Mouse (Mus musculus) mouse embryonic stem cell (cell line): ENCODE data around the gene Lif.

Experiments used
- in situ Hi-C, 2 experiments: fragments of 300-500 bp; cut with MboI; formaldehyde crosslinking; loops; 1 replicate in 1 of 2; 3 replicates in 1 of 2; pipeline ENCODE4 v1.14.3; 2019 to 2020; ENCODE audit warnings: low sequenced_read_pairs in 2 of 2, low pct_unique_long_range_greater_than_20kb in 1 of 2, mixed read lengths in 1 of 2; ENCODE audit not compliant: unreplicated experiment in 1 of 2

Lif gene

DNA sequence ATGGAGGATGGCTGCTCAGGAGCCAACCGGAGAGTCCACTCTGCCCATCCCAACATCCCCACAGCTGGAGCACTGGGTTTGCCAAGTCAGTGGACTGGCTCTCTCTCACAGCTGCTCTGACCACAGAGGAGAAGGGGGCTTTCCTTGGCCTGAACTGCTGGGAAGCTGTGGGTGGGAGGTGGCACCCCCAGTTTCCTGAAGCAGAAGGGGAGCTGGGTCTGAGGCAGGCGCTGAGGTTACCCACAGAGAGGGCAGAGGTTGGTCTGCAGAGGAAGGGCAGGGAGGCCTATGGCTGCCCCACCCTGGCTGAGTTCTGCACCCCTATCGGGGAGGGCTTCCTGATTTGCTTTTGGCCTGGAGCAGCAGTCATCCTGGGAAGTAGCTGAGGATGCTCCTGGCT is 6.0 kb upstream of the Lif start:
- in situ Hi-C loops, result loop anchor here in 1 of 2 experiments (10.0 kb wide), 1 partner anchor 163 kb away; no protein-coding TSS in a partner anchor

DNA sequence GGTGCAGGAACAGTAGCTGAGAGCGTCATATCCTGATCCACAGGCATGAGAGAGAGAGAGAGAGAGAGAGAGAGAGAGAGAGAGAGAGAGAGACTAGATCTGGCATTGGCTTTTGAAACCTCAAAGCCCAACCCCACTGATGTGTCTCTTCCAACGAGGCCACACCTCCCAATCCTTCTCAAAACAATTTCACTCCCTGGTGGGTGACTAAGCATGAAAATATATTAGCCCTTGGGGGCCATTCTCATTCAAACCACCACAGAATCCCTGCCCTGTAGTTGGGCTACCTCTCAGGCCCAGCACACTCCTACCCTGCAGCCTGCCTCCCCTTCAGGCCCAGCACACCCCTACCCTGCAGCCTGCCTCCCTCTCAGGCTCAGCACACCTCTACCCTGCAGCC is 4.5 kb upstream of the Lif start:
- in situ Hi-C loops, result loop anchor here in 1 of 2 experiments (10.0 kb wide), 1 partner anchor 162 kb away; no protein-coding TSS in a partner anchor

DNA sequence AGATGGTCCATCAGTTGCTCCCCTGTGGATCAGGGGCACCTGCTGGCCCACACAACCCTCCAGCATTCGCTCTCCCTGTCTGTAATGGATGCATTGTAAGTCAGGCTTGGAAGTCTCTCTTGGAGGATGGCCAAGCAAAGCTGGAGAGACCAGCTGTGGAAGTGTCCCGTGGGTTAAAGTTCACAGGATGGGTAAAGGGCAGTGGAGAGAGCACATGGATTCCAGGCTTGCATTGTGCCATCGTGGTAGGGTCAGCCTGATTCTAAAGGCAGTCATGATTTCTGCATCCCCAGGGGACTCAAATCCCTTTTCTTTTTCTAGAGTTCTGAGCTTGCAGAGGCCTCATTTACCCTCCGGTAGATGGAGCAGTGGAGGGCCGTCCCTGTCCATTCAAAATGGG is 399 bp downstream of the Lif start:
- in situ Hi-C loops, result loop anchor here (5.0 to 10.0 kb wide), 3 partner anchors 35 to 165 kb away; no protein-coding TSS in a partner anchor

DNA sequence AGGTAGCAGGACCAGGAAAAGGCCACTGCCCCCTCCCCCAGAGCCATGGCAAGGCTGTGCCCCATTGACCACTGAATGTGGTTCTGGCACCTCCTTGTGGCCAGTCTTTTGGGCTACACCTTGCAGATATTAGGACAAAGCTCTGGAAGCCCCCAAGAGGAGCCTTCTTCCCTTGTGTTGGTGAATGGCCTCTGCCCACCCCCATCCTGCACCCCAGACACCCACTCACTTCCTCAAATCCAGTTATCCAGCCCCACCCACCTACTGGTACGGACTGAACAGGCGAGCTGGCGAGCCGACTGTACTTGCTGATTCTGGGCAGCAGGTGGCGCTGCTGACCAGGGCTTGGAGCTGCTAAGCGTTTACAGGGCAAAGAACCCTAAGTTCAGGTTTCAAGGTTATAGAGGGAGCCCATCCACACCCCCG is 1.3 kb downstream of the Lif start:
- in situ Hi-C loops, result loop anchor here (5.0 to 10.0 kb wide), 3 partner anchors 36 to 164 kb away; no protein-coding TSS in a partner anchor

DNA sequence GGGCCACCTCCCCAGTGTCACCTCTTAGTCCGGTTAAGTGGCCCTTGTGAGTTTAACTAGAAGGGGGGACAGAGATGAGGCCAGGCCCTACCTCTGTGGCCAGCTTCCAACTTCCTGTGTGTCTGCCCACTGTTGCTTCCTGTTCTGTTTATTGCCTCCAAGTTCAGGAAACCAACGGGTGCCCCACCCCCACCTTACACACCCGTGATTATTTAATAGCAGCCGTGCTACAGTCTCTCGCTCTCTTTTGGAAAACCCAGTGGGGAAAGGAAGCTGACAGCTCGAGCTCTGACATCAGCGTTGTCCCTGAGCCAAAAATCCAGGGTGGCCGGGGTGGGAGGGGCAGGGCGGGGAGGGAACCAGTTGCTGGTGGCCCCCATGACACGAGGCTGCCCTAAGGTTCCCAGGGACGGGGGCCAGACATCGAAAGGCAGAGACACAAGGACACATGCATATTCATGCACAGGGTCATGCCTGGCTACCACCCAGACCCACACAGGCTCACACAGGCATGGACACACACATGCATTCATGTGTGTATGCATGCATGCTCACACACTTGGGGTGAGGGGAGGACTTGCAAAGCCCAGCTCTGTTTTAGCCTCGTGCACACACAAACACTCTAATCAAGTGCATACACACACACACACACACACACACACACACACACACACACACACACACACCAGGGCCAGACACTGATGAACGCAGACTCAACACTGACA is 3.3 kb downstream of the Lif start:
- in situ Hi-C loops, result no loop called here

DNA sequence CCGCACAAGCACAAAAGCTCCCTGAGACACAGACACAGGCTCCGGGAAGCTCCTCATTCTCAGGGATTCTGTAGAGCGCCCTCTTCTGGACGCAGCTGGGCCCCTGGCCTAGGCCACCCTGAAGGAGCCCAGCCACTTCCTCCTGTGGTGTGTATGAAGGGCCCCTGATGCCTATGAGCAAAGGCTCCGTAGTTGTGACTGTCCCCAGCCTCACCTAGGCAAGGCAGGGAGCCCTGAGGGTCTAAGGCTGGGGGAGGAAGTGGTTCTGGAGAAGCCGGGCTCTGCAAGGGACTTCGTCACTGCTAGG is 3.8 kb downstream of the Lif start:
- in situ Hi-C loops, result no loop called here

DNA sequence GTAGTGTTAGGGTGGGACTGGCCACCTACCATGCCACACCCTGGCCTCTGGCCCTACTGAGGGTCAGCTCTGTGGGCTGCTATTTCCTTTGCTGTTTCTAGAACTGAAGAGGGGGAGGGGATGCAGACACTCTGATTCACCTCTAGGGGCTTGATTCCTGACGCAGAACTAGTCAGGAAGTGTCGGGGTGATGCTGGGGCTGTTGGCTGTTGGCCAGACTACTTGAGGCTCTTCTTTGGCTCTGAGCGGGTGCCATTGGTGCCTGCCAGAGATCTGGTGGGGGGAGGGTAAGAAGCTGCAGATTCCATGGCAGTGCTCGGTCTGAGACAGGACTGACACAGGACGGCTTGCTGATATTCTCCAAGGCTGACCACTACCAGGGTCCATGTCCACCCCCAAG is 4.6 kb downstream of the Lif start:
- in situ Hi-C loops, result no loop called here

DNA sequence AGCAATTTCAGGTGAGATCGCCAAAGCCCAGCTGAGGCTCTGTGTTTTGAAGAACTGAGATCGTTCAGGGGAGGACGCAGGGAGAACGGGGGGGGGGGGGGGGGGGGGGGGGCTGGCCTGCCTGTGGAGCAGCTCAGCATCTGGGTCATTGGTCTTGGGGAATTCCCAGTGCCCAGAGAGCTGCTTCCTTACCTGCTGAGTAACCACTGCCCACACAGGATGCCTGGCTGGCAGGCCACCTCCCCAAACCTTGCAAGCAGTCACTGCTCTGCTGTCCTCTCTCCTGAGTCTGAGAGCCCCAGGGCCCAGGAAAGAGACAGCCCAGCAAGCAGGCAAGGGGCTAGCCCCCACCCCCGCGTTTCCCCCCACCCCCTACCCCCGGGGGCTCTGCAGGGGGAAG is 5.5 kb downstream of the Lif start:
- in situ Hi-C loops, result no loop called here

DNA sequence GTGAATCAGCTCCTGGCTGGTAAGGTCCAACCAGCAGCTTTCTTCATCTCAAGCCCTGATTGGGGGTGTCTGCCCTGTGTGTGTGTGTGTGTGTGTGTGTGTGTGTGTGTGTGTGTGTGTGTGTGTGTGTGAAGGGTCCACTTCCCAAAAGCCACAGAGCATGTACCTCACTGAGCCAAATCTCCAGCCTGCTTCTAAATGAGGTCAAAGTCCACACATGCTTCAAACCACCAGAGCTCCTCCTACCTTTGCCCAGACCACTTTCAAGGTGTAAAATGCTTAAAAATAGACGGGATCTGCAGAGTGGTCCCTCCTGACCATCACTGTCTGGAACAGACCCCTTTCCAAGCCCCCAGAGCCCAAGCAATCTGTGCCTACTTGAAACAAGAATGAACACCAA is 5.9 kb downstream of the Lif start:
- in situ Hi-C loops, result no loop called here

DNA sequence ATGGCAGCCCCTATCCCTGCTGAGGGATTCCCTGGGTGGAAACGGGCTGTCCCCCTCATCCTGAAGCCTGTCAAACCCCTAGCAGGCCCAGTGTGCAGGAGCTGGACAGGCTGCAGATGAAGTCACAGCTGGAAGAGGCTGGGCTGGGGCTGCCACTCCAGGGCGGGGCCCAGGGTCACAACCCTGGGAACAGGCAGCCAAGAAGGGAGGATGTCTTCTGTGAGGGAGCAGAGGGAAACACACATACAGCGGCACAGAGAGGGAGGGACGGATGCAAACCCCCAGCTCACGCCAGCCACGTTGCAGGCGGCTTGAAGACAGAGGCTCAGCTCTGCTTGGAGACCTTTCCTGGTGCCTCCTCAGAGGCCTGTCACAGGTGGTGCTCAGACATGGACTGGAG is 6.7 kb downstream of the Lif start:
- in situ Hi-C loops, result no loop called here

DNA sequence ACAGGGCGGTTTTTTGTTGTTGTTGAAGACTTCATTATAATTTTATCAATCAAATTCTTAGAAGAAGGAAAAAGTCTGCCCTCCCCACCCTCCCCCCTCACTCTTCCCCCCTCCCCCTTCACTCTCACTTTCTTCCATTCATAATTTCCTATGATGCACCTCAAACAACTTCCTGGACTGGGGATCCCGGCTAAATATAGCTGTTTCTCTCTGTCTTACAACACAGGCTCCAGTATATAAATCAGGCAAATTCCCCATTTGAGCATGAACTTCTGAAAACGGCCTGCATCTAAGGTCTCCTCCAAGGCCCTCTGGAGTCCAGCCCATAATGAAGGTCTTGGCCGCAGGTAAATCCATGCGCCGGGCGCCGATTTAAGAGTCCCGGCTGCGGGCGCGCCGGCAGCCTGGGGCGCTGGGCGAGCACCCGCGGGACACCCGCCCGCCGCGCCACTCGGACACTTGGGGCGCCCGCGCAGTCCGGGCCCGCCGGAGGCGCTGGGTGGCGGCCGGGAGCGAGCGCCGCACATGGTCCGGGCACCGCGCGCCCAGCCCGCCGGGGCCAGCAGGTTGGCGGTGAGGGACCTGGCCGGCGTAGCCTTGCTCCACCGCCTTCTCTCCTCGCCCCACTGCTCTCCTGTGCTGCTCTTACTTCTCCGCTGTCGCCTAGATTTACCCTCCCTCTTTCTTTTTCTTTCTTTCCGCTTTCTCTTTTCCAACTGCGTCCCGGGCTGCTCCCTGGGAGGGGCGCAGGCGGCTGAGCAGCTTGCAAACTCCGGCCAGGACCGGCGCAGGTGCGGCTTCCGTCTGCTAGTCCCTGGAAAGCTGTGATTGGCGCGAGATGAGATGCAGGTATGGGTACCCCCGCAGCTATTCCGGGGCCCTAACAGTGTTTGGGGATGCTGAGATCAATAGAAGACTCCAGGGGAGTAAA is 9.2 kb downstream of the Lif start:
- in situ Hi-C loops, result no loop called here

DNA sequence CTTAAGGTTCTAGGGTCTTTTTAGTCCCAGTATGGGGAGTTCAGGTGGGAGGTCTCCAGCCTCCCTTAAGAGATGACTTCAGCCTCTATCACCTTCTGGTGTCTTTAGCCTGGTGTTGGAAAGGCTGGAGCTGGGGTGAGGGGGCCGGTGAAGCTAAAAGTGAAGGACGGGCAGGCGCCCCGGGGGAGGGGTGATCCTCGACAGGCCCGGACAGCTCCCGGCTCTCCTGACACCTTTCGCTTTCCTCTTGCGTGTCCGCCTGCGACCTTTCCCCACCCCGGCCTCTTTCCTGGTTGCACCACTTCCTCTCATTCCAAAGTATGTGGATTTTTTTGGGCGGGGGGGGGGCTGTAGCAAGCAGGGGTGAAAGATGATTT is 9.8 kb downstream of the Lif start:
- in situ Hi-C loops, result no loop called here

DNA sequence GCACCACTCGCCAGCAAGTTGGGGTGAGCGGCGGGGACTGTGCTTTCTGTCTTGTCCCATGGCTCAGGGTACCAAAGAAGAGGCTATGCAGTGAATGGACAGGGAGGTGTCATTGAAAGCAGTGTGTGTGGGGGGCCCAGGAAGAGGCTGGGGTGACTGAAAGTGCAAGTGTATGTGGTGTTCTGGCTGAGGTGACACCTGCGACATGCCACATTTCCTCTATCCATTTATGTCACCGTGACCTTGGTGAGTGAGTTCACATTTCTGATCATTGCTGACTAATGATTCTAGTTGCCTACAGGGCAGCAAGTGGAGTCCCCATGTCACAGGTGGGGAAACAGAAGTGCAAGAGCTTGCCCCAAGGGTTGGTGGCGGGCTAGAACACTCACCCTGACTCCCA is 11.1 kb downstream of the Lif start:
- in situ Hi-C loops, result no loop called here

DNA sequence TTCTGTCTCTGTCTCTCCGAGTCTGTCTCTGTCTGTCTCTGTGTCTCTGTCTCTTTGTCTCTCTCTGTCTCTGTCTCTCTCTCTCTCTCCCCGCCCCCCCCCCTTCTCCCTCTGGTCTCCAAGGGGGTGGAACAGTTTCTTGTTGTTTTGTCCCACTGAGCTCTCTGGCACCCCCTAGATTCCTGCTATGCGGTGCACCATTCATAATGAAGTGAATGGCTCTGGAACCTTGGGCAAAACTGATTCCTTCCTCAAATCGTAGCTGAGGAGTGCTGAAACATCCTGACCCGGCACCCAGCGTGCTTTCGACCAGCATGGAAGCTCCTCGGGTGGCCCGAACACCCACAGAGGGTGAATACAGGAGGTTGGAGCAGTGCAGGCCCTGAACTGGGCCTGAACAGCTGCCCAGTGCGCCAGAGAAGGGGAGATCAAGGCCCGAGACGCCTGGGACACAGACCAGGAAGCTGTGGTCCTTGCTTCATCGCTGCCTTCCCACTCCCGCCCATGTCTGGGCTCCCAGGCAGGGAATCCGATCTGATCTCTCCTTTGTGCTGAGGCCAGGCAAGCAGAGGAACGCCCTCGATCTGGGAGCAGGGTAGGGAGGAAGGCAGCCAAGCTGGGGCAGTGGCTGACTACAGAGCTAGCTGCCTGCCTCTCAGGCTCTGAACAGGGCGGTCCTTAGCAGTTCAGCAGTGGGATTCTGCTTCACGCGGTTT is 13.5 kb downstream of the Lif start:
- in situ Hi-C loops, result no loop called here

DNA sequence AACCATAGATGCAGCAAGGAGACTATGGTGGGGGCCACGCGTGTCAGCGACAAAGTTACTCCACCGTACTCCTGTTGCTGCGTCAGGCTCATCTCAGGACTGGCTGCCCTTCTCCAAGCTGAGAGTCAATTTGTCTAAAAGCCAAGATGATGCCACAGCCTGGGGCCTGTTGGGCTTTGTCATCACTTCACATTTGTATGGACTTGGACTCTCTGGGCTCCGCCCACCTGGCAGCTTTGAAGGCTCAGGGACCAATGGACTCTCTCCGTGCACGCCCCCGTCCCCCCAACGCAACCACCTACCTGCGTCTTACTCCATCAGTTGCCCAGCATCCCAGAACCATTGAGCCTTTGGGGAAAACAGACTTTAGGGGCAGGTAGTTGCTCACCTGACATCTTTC is 14.2 kb downstream of the Lif start:
- in situ Hi-C loops, result no loop called here

DNA sequence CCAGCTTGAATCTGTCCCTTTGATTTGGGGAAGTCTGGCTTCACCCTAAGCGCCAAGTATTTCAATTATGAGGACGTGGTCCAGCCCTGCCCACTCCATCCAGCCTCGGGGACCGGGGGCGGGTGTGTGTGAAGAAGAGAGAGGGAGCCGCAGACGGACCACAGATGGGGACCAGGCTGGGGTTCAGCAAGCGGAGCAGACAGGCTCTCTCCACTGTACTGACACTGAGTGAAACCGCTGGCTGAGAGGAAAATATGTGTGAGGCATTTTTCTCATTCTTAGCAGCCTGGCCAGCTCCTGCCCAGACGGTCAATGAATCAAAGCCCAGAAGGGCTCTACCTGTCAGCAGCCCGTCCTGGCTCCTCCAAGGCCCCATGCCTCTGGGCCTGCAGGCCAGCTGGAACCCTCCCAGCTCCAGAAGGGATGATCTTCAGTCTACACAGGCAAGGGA is 19.1 kb downstream of the Lif start:
- in situ Hi-C loops, result no loop called here

DNA sequence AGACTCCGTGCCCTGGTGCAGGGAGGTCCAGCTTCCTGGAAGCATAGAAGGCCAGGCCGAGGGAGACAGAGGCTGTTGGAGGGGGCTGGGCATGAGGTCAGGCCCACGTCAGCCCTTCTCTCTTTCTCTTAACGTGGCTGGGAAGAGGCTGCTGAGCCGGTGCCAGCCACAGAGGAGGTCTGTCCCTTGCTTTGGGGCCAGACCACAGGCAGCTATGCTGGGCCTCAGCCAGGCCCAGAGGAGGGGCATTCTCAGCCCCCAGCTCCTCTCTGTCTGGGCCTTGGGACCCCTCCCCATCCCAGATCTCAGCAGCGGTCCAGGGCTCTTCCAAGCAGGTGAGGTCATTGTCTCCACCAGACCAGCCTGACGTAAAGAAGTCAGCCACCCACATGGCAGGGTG is 22.6 kb downstream of the Lif start:
- in situ Hi-C loops, result no loop called here

DNA sequence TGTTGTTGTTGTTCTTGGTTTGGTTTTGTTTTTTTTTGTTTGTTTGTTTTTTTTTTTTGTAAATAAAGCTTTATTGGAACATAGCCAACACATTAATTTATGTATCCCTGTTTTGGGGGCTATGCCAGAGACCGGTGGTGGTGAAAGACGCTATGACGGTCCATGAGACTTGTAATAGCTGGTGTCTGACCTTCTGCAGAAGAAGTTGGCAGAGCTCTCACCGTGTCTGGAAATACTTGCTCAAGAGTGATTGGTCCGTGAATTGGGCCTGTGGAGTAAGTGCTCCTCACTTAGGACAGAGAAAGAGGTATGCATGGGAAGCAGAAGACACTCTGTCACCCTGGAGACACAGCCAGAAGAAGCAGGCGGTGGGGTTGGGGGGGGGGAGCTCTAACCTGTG is 24.5 kb downstream of the Lif start:
- in situ Hi-C loops, result no loop called here

DNA sequence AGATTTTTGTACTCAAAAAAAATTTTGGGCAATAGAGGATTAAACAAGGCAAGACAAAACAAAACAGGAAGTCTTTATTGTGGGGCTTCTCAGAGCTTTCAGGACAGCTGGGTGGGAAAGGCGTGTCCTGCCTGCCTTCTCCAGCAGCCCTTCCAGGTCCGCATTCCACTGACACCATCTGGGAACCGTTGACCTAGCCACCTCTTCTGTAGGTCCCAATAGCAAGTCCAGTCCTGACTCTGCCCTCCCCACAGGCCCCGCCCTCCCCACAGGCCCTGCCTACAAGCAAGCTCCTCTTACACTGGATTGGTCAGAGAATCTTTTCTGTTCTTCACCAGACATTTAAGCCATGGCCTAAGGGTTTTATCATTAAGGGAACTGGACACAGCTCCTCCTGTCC is 26.3 kb downstream of the Lif start:
- in situ Hi-C loops, result no loop called here
